Mouse (Mus musculus) left cerebral cortex, adult 8-10 months (tissue): ENCODE measurements around the gene Olfr710. TPM values are rescaled to one million over a fixed set of nuclear protein-coding genes. Genes with fewer than 3 reads are reported as not detected.
"Not testable (repeated sequence)": the region's sequence is repeated elsewhere in the genome, so short reads cannot be mapped to it uniquely, and the experiment has no call there.

Source experiments
- DNase-seq, 2 experiments: peaks; one replicate each; pipeline ENCODE4 v3.0.0; 2022; ENCODE audit warnings: low spot score in 2 of 2
- total RNA-seq, 4 experiments: library from RNA; stranded (reverse); gene quantifications; 2 replicates each; pipeline ENCODE4 v1.2.4; 2022

The Olfr710 gene
- not detected for total RNA-seq

- no peak for DNase-seq
Measured at GRCm38 (mm10) chr7:106948212-106948611, at the start of gene Olfr710. Gene Olfr710, minus strand, starts transcription at chr7:106948312.

GRCm38 (mm10) chr7:106985236-106985635 lies 37.1 kb upstream of the Olfr710 start:
- DNase-seq, result no peak

- no peak for DNase-seq
Measured at GRCm38 (mm10) chr7:106975353-106975752, 27.2 kb upstream of the Olfr710 start, which contains the start of gene Olfr711. Gene Olfr711, minus strand, starts transcription at chr7:106975453.

- DNase-seq, result not testable (repeated sequence)
Measured at GRCm38 (mm10) chr7:106967503-106967902, 19.4 kb upstream of the Olfr710 start.

GRCm38 (mm10) chr7:106963837-106964236 lies 15.7 kb upstream of the Olfr710 start, which contains the start of gene Olfr6:
Gene Olfr6, minus strand, starts transcription at chr7:106963937.
- DNase-seq, result no peak

- no peak for DNase-seq
Measured at GRCm38 (mm10) chr7:106932119-106932518, 16.0 kb downstream of the Olfr710 start, which contains the start of gene Olfr709-ps1. Gene Olfr709-ps1, minus strand, starts transcription at chr7:106932219.

GRCm38 (mm10) chr7:106920961-106921360 lies 27.2 kb downstream of the Olfr710 start:
- not testable (repeated sequence) for DNase-seq

- DNase-seq, result no peak
Measured at GRCm38 (mm10) chr7:106907676-106908075, 40.4 kb downstream of the Olfr710 start, which contains the start of gene Olfr1532-ps1. Gene Olfr1532-ps1, plus strand, starts transcription at chr7:106908001.

- DNase-seq, result not testable (repeated sequence)
Measured at GRCm38 (mm10) chr7:106901141-106901540, 47.0 kb downstream of the Olfr710 start, which contains the start of gene Olfr707. Gene Olfr707, minus strand, starts transcription at chr7:106901241.

Other genes with a start within 250 kb of the Olfr710 start
- not detected for gene Olfr695, start 231.9 kb downstream of the Olfr710 start, total RNA-seq
- gene Olfr697, start 205.9 kb downstream of the Olfr710 start, total RNA-seq, result not detected
- under 1 TPM in 1 of 4 experiments, not detected in 3; 0.42 TPM for gene Olfr698, start 192.9 kb downstream of the Olfr710 start, total RNA-seq
- not detected for gene Olfr699, start 155.1 kb downstream of the Olfr710 start, total RNA-seq
- gene Olfr700, start 139.5 kb downstream of the Olfr710 start, total RNA-seq, result not detected
- under 1 TPM in 1 of 4 experiments, not detected in 3; 0.07 TPM for gene Olfr701, start 134.2 kb downstream of the Olfr710 start, total RNA-seq
- not detected for gene Olfr702, start 114.4 kb downstream of the Olfr710 start, total RNA-seq
- not detected for gene Olfr703, start 105.0 kb downstream of the Olfr710 start, total RNA-seq
- not detected for gene Olfr704, start 85.1 kb downstream of the Olfr710 start, total RNA-seq
- not detected for gene Olfr705, start 71.4 kb downstream of the Olfr710 start, total RNA-seq
- gene Olfr706, start 60.1 kb downstream of the Olfr710 start, total RNA-seq, result not detected
- gene Olfr707, start 47.1 kb downstream of the Olfr710 start, total RNA-seq, result not detected
- gene Olfr1532-ps1, start 40.3 kb downstream of the Olfr710 start, total RNA-seq, result not detected
- under 1 TPM in 1 of 4 experiments, not detected in 3; 0.14 TPM for gene Olfr709-ps1, start 16.1 kb downstream of the Olfr710 start, total RNA-seq
- gene Olfr6, start 15.6 kb upstream of the Olfr710 start, total RNA-seq, result not detected
- not detected for gene Olfr711, start 27.1 kb upstream of the Olfr710 start, total RNA-seq
- under 1 TPM in 1 of 4 experiments, not detected in 3; 0.05 TPM for gene Olfr2, start 57.8 kb upstream of the Olfr710 start, total RNA-seq
- gene Olfr713, start 82.9 kb upstream of the Olfr710 start, total RNA-seq, result not detected
- gene Olfr714, start 122.7 kb upstream of the Olfr710 start, total RNA-seq, result not detected
- not detected for gene Olfr17, start 144.9 kb upstream of the Olfr710 start, total RNA-seq
- gene Olfr715b, start 162.1 kb upstream of the Olfr710 start, total RNA-seq, result not detected
- gene Olfr715, start 182.8 kb upstream of the Olfr710 start, total RNA-seq, result not detected
- gene Olfr716, start 190.0 kb upstream of the Olfr710 start, total RNA-seq, result not detected
- not detected for gene Nlrp14, start 218.7 kb upstream of the Olfr710 start, total RNA-seq